Mouse (Mus musculus): ENCODE results near the gene L3hypdh.
"Not testable (repeated sequence)": the region's sequence is repeated elsewhere in the genome, so short reads cannot be mapped to it uniquely, and the experiment has no call there.

L3hypdh gene

DNA sequence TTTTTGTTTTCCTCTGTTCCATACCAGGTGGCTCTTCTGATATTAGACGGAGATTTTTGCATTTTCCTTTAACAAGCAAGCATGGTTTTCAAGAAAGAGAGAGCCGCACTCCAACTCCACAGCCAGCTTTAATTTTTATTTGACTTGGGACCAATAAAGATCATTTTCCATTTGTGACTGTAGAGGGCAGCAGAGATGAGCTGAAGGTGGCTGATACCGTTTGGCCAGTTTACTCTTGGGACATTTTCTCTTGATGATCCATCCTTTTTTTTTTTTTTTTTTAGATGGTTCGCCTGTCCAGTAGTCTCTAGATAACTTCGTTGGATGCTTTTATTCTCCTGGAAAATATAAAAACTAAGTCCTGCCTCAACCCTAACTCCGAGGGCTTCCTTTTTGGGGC, 31.9 kb downstream of the L3hypdh start:
- DNase-seq (ENCODE audit: low spot score): no peak

DNA sequence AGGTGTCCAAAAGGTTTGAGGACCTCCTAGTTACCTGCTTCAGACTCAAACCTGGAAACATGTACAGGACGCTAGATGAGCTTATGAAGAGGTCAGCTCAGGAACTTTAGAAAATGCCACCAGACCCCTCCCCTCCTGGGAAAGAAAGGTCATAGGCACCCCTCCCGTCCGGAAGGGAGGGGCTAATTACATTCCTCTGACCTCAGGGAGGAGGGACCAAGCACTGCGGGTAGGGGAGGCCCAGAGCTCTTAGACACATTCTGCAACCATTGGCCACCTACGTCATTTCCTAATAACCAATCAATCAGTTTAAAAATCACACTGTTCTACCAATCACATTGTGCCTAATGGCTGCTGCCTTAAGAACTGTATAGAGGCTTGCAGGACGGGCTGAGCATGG, 32.7 kb downstream of the L3hypdh start:
- no peak for DNase-seq (ENCODE audit: low spot score)

DNA sequence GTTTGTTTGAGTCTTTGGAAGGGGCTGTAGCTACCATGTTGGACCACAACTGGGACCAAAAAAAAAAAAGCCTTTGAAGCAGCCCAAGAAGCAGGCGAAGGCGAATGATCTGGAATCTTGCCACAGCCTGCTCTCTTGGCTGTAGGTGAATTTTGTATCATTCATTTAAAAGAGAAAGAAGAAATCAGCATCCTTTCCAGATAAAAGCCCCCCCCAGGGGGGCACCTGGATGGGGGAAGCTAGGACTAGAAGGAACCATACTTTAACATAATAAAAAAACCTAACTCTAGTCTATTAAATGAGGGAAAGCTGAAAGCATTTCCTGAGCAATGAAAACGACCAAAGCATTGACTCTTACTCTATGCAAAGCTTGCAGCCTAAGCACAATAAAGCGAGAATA, 34.4 kb downstream of the L3hypdh start:
- DNase-seq (ENCODE audit: low spot score): no peak

DNA sequence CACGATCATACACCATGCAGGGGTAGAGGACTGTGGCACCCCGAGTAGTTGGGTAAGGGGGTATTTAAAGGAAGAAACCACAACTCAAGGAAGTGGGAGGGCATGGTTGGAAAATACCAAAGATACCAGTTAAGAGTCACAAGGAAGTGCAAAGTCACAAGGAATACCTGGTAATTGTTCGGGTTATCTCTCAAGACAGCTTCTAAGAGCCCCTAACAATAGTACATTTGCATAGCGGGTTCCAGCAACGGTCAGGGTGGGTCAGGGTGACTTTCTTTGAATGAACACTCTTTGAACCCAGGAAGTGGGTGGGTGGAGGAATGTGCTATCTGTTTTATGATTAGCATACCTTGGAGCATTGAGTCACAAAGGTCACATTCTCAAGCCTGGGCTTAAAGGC, 35.1 kb downstream of the L3hypdh start:
- DNase-seq (ENCODE audit: low spot score): not testable (repeated sequence)

DNA sequence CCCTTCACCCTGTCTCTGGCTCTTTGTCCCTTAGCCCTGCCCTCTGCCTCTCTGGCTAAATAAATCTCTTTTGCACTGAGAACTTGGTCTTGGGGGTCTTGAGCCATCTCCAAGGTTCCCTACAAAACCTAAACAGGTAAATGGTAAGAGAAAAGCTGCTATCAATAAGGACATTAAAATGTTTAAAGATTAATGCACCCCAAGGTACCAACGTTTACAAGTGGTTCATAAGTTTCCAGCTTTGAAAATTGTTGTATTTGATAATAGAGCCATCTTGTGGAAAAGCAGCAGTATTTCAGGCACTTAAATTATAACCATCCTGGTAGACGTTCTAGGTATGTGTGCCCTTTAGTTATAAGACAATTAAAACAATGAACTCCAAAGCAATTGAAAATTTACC, 37.7 kb downstream of the L3hypdh start:
- DNase-seq (ENCODE audit: low spot score): no peak

DNA sequence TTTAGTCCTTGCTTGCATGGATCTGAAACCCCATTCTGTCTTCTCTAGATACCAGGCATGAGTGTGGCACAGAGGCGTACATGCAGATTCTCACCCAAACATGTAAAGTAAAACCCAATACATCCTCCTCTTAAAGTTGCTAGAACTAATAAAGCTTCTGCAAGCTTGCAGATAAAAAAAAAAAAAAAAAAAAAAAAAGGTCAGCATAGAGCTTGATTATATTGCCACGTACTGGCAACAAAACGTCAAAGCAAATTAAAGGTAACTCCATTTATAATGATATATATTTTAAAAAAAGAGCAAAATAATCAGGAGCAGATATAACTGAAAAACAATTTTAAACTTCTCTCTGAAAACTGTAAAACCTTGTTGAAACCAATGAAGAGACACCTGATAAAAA, 44.0 kb downstream of the L3hypdh start:
- DNase-seq (ENCODE audit: low spot score): no peak

DNA sequence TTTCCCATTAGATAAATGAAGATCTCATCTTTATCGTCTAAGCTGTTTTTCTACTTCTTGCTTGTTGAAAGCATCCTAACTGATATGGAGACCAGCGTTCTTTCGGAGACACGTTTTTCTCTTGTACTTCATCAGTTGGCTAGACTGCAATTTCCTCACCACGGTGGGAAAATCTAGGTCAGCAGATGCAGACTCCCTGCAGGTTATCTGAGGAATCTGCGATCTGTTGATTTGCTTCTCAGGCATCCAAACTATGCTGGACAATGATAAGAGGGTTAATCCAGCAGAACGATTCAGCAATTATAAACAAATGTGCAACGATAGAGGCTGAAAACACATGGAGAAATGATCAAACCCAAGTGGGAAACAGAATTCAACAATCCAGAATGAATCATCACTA, 45.7 kb downstream of the L3hypdh start:
- no peak for DNase-seq (ENCODE audit: low spot score)

DNA sequence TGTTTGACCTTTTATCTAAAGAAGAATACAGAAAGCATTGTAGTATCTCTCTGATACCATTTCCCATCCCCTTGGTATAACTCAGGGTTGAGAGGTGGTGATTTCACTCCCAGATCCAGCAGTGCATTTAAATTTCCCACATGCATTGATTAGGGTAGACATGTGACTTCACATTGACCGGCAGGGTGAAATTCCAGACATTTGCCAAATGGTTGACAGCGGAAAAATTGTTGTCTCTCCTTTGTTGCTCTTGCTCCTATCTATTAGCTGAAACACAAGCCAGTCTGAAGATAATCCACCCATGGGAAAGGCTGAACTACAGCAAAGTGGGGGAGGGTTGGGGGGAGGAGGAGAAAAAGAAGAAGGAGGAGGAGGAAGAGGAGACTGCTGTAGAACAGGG, 46.4 kb downstream of the L3hypdh start:
- DNase-seq (ENCODE audit: low spot score): no peak

DNA sequence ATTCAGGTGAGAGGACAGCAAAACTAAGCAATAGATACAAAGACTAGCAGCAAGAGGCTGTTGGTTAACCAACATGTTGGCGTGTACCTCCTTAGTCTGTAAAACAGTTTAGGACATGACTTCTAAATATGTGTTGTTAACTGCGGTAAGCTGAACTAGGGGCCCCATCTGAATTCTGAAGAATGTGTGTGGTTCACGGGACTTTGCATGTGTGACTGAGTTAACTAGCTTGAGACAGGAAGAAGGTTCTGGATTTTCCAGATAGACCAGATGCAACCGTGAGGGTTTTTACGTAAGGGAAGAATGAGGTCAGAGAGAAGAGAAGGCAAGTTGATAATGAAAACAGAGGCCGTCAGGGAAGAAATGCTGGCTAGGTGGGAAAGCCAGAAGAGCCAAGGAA, 48.2 kb downstream of the L3hypdh start:
- no peak for DNase-seq (ENCODE audit: low spot score)

DNA sequence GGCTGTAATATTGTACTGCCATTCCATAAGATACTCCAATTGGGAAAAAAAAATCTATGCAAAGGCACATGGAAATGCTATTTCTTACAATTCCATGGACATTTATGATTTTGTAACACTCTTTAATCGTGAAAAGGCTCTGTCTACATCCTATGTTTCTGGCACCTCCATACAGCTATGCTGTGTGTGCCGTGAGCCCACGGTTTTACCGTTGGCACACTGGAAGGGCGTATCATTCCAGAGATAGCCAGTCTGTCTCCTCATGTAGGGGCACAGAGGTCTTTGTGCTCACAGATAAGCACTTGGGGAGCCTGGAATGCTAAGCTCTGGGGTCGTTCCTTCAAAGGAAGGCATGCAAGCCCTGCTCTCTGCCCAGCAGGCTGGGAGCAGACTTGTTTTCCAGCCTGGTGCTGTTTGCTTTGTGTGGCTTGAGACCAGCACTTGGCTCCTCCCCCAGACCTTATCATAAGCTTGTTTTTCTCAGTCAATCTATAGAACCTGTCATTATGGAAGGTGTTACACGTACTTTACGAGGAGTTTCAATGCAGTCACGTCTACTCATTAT, 49.1 kb downstream of the L3hypdh start:
- DNase-seq (ENCODE audit: low spot score): no peak

DNA sequence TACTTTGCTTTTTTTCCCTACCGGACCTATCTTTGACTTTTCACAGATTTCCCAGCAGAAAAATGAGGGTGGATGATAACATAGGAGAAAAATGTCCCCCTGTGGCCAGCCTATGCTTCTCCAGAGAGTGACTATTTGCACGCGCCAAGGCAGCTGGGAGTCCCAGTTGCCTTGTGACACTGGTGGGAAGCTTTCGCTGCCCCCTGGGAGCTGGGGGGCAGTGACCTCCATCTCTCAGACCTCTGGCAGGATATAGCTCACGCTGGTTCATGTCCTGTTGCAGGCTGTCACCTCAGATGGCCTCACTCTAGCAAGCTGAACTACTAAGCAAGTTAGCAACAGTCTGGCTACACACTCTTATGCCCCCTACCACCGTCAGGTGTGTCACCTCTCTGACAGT, 53.4 kb downstream of the L3hypdh start:
- no peak for DNase-seq (ENCODE audit: low spot score)

DNA sequence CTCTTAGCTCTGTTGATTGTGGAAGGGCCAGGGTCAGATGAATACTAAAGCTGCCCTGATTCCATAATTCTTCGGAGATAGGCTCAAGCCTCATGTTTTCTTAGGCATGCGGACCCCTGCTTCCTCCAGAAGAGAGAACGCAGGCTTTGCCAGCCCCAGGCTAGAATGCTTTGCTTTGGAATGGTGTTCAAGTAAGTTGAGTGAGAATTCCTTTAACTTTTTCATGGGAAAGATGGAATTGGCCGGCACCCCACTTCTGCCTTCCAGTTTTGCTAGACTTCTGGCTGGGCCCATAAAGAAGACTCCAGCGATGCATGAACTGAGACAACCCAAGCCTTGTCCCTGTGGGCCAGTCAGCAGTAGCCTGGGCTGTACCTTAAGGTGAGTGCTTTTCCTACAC, 54.1 kb downstream of the L3hypdh start:
- DNase-seq (ENCODE audit: low spot score): no peak

DNA sequence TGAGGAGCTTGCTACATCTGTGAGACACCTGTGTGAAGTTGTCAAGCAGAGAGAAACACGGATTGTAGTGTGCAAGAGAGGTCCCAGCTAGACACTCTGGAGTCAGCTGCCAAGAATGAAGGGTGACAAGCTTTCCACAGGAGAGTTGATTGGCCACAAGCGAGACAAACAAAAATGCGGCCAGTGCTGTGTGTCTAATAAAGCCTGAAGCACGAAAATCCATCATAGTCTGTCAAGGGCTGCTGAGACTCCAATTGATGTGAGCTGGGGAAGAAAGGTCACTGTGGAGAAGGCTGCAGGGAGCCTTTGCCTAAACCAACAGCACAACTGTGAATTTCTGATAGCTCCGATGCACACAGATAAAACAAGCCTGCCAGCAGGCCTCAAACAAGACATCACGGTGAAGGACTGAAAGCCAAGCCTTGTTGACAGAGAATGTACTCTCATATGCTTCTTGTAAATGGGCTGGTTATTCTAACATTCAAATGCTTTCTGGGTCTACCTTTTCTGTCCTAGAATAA, 59.9 kb downstream of the L3hypdh start:
- DNase-seq (ENCODE audit: low spot score): no peak

DNA sequence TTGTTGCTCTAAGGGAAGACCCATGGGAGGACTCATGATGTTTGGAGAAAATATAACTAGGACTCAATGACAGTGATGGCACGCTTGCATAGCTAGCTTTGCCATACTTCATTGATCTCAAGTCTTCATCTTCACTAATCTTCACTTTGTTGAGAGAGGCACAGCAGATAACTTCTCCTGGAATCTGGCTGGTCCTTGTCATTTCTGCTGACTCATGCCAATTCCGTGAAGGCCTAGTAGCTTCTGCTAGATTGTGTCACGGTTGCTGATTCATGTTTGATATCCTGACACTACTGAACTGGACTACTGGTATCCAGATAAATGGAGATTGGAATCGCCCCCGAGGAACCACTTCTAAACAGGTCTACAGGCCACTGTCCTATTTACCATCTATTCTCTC, 61.7 kb downstream of the L3hypdh start:
- no peak for DNase-seq (ENCODE audit: low spot score)
